Mouse (Mus musculus) hindbrain, embryonic 16.5 days (tissue): Measurements from ENCODE around the gene Gm13283. TPM values are rescaled to one million over a fixed set of nuclear protein-coding genes. Genes with fewer than 3 reads are reported as not detected.
"Not testable (repeated sequence)": the region's sequence is repeated elsewhere in the genome, so short reads cannot be mapped to it uniquely, and the experiment has no call there.

ENCODE experiments used
- ATAC-seq: fragments of 200-750 bp; cut with Nextera tagmentation; 2 replicates; pipeline ENCODE4 v1.8.0; 2017; ENCODE audit warnings: moderate TSS enrichment, moderate library complexity
- H3K27ac ChIP-seq: fragments of 300-500 bp; sonication (generic); 2 replicates; pipeline ENCODE4 v1.5.1; 2014; ENCODE audit warnings: low read depth, mild to moderate bottlenecking, control low read depth, low read length, moderate library complexity
- H3K27me3 ChIP-seq: fragments of 300-500 bp; sonication (generic); replicated peaks from 2 replicates; pipeline ENCODE4 v1.6.1; 2014; ENCODE audit warnings: low read length; ENCODE audit not compliant: control insufficient read depth, insufficient read depth
- H3K36me3 ChIP-seq: fragments of 300-500 bp; sonication (generic); 2 replicates; pipeline ENCODE4 v1.6.1; 2014; ENCODE audit warnings: mild to moderate bottlenecking, low read length, moderate library complexity, mixed read lengths; ENCODE audit not compliant: control insufficient read depth, insufficient read depth
- H3K4me1 ChIP-seq: fragments of 300-500 bp; sonication (generic); 2 replicates; pipeline ENCODE4 v1.6.1; 2014; ENCODE audit warnings: low read depth, low read length; ENCODE audit not compliant: control insufficient read depth, insufficient read depth
- H3K4me2 ChIP-seq: fragments of 300-500 bp; sonication (generic); 2 replicates; pipeline ENCODE4 v1.6.1; 2014; ENCODE audit warnings: mild to moderate bottlenecking, low read length, control low read depth, moderate library complexity
- H3K4me3 ChIP-seq: fragments of 300-500 bp; sonication (generic); 2 replicates; pipeline ENCODE4 v1.5.1; 2014; ENCODE audit warnings: mild to moderate bottlenecking, low read length, control low read depth, moderate library complexity
- H3K9ac ChIP-seq: fragments of 300-500 bp; sonication (generic); 2 replicates; pipeline ENCODE4 v1.6.1; 2014; ENCODE audit warnings: low read depth, mild to moderate bottlenecking, control low read depth, low read length, moderate library complexity
- H3K9me3 ChIP-seq: fragments of 300-500 bp; sonication (generic); 2 replicates; pipeline ENCODE4 v1.6.1; 2014; ENCODE audit warnings: mild to moderate bottlenecking, low read length, moderate library complexity; ENCODE audit not compliant: control insufficient read depth
- WGBS: fragments of 180-500 bp; shearing (Covaris S2); extraction: QIAGEN DNeasy Blood & Tissue Kit; methylation state at CpG from one replicate; pipeline ENCODE4 v1.1.7; 2014; 5-methylcytosine and 5-hydroxymethylcytosine counted together
- polyA plus RNA-seq: library from polyadenylated mRNA; unstranded; fragments of >200 nt; fragmentation: Nextera tagmentation; extraction: Ambion mirVana; gene quantifications from 2 replicates; pipeline ENCODE4 v1.2.1, GENCODE M21; 2015

Gm13283 gene
- polyA plus RNA-seq, 1 experiment from 2014 or later: not detected

DNA sequence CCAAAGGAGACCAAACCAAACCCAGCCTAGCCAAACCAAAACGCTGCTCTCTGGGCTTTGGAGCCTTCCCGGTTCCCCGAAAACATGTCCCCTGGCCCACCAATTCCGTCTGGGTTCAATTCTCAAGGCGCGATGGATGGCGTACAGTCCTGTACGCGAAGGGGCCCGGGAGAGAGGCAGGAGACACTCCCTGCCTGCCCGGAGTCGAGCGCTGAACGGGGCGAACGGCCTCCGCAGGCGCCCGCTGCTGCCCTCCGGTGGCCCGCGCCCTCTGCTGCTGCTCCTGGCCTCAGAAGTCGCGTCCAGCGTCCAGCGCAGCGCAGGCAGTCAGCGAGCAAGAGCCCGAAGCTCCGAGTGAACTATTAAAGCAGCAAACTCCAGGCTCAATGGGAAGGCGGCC, 22.4 kb downstream of the Gm13283 start:
- peak overlapping the region; percentile 42; the same call in 1 of the 2 replicates for H3K4me2 ChIP-seq

DNA sequence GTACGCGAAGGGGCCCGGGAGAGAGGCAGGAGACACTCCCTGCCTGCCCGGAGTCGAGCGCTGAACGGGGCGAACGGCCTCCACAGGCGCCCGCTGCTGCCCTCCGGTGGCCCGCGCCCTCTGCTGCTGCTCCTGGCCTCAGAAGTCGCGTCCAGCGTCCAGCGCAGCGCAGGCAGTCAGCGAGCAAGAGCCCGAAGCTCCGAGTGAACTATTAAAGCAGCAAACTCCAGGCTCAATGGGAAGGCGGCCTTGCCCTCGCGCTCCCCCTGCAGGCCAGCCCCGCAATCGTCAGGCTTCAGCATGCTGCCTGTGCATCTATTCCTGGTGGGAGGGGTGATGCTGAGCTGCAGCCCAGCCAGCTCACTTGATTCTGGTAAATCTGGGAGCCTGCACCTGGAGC, 25.5 kb downstream of the Gm13283 start, which contains the start of gene Gm13276:
Gm13276 (plus strand) TSS at position 301 of the 400 bp plus-strand sequence.
- no CpG with 5 or more reads among the region's 27 CpGs for WGBS

More for the DNA sequence above, 22.4 kb downstream of the Gm13283 start:
- not testable (repeated sequence) for ATAC-seq, H3K9ac ChIP-seq, H3K9me3 ChIP-seq, H3K36me3 ChIP-seq, H3K4me1 ChIP-seq, H3K27ac ChIP-seq, H3K27me3 ChIP-seq, H3K4me3 ChIP-seq
- 0% methylated on average over 4 of the region's 31 CpGs for WGBS

DNA sequence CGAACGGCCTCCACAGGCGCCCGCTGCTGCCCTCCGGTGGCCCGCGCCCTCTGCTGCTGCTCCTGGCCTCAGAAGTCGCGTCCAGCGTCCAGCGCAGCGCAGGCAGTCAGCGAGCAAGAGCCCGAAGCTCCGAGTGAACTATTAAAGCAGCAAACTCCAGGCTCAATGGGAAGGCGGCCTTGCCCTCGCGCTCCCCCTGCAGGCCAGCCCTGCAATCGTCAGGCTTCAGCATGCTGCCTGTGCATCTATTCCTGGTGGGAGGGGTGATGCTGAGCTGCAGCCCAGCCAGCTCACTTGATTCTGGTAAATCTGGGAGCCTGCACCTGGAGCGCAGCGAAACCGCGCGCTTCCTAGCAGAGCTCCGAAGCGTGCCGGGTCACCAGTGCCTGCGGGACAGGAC, 28.5 kb downstream of the Gm13283 start, which contains the start of gene Gm13277:
Gm13277 (plus strand) TSS at position 231 of the 400 bp plus-strand sequence.
- not testable (repeated sequence) for ATAC-seq, H3K4me1 ChIP-seq, H3K27ac ChIP-seq, H3K9me3 ChIP-seq, H3K4me3 ChIP-seq, H3K4me2 ChIP-seq, H3K36me3 ChIP-seq, H3K27me3 ChIP-seq, H3K9ac ChIP-seq
- WGBS: 0% methylated on average over 1 of the region's 28 CpGs

More for the DNA sequence above, 25.5 kb downstream of the Gm13283 start, which contains the start of gene Gm13276:
- H3K4me2 ChIP-seq, ATAC-seq, H3K27ac ChIP-seq, H3K4me1 ChIP-seq, H3K9me3 ChIP-seq, H3K4me3 ChIP-seq, H3K36me3 ChIP-seq, H3K9ac ChIP-seq, H3K27me3 ChIP-seq: not testable (repeated sequence)

DNA sequence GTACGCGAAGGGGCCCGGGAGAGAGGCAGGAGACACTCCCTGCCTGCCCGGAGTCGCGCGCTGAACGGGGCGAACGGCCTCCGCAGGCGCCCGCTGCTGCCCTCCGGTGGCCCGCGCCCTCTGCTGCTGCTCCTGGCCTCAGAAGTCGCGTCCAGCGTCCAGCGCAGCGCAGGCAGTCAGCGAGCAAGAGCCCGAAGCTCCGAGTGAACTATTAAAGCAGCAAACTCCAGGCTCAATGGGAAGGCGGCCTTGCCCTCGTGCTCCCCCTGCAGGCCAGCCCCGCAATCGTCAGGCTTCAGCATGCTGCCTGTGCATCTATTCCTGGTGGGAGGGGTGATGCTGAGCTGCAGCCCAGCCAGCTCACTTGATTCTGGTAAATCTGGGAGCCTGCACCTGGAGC, 31.3 kb downstream of the Gm13283 start, which contains the start of gene Gm13278:
Gm13278 (plus strand) TSS at position 301 of the 400 bp plus-strand sequence.
- not testable (repeated sequence) for H3K4me2 ChIP-seq, H3K4me3 ChIP-seq, ATAC-seq, H3K4me1 ChIP-seq, H3K36me3 ChIP-seq, H3K27ac ChIP-seq, H3K27me3 ChIP-seq, H3K9me3 ChIP-seq, H3K9ac ChIP-seq
- WGBS: no CpG with 5 or more reads among the region's 28 CpGs

DNA sequence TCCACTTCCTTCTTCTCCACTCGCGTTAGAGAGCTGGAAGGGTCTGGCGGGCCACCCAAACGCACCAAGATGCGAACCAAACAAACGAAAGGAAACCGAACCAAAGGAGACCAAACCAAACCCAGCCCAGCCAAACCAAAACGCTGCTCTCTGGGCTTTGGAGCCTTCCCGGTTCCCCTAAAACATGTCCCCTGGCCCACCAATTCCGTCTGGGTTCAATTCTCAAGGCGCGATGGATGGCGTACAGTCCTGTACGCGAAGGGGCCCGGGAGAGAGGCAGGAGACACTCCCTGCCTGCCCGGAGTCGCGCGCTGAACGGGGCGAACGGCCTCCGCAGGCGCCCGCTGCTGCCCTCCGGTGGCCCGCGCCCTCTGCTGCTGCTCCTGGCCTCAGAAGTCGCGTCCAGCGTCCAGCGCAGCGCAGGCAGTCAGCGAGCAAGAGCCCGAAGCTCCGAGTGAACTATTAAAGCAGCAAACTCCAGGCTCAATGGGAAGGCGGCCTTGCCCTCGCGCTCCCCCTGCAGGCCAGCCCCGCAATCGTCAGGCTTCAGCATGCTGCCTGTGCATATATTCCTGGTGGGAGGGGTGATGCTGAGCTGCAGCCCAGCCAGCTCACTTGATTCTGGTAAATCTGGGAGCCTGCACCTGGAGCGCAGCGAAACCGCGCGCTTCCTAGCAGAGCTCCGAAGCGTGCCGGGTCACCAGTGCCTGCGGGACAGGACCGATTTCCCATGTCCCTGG, 34.2 kb downstream of the Gm13283 start, which contains the start of gene Gm13275:
Gm13275 (plus strand) TSS at position 552 of the 740 bp plus-strand sequence.
- not testable (repeated sequence) for H3K4me2 ChIP-seq, H3K27me3 ChIP-seq
- 0% methylated on average over 4 of the region's 52 CpGs for WGBS

DNA sequence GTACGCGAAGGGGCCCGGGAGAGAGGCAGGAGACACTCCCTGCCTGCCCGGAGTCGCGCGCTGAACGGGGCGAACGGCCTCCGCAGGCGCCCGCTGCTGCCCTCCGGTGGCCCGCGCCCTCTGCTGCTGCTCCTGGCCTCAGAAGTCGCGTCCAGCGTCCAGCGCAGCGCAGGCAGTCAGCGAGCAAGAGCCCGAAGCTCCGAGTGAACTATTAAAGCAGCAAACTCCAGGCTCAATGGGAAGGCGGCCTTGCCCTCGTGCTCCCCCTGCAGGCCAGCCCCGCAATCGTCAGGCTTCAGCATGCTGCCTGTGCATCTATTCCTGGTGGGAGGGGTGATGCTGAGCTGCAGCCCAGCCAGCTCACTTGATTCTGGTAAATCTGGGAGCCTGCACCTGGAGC, 37.2 kb downstream of the Gm13283 start, which contains the start of gene Gm13279:
Gm13279 (plus strand) TSS at position 301 of the 400 bp plus-strand sequence.
- not testable (repeated sequence) for H3K27ac ChIP-seq, H3K9me3 ChIP-seq, H3K4me2 ChIP-seq, H3K36me3 ChIP-seq, H3K27me3 ChIP-seq, ATAC-seq, H3K9ac ChIP-seq, H3K4me3 ChIP-seq, H3K4me1 ChIP-seq
- WGBS: no CpG with 5 or more reads among the region's 28 CpGs

More for the DNA sequence above, 34.2 kb downstream of the Gm13283 start, which contains the start of gene Gm13275:
- H3K4me1 ChIP-seq, H3K36me3 ChIP-seq, H3K9ac ChIP-seq, H3K4me3 ChIP-seq, ATAC-seq, H3K9me3 ChIP-seq, H3K27ac ChIP-seq: not testable (repeated sequence)

DNA sequence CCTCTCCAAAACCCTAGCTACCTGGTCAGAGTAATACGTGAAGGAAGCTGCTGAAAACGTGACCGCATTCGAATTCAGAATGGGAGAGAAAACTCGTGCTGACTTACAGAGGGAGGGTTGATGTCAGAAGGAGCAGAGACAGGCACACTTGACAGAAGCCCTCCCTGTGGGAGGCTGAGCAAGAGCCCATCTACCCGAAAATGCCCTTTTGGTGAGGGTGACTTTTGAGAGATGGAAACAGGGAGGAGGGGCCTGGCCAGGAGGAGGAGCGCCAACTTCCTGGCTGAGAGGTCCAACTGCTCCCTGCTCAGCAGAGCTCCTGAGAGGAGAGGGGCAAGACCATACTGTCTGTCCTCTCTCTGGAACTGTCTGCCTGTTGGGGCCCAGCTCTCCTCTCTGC, 39.4 kb downstream of the Gm13283 start, which contains the start of gene Gm13285:
Gm13285 (plus strand) TSS at position 301 of the 400 bp plus-strand sequence.
- not testable (repeated sequence) for H3K9me3 ChIP-seq, ATAC-seq, H3K36me3 ChIP-seq, H3K4me1 ChIP-seq, H3K27ac ChIP-seq, H3K4me3 ChIP-seq, H3K27me3 ChIP-seq, H3K4me2 ChIP-seq, H3K9ac ChIP-seq
- WGBS: 20% methylated on average over 1 of the region's 7 CpGs

DNA sequence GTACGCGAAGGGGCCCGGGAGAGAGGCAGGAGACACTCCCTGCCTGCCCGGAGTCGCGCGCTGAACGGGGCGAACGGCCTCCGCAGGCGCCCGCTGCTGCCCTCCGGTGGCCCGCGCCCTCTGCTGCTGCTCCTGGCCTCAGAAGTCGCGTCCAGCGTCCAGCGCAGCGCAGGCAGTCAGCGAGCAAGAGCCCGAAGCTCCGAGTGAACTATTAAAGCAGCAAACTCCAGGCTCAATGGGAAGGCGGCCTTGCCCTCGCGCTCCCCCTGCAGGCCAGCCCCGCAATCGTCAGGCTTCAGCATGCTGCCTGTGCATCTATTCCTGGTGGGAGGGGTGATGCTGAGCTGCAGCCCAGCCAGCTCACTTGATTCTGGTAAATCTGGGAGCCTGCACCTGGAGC, 43.0 kb downstream of the Gm13283 start, which contains the start of gene Gm13287:
Gm13287 (plus strand) TSS at position 301 of the 400 bp plus-strand sequence.
- H3K36me3 ChIP-seq, H3K4me3 ChIP-seq, H3K4me2 ChIP-seq, H3K4me1 ChIP-seq, H3K27me3 ChIP-seq, H3K9me3 ChIP-seq, H3K27ac ChIP-seq, ATAC-seq, H3K9ac ChIP-seq: not testable (repeated sequence)
- no CpG with 5 or more reads among the region's 29 CpGs for WGBS

DNA sequence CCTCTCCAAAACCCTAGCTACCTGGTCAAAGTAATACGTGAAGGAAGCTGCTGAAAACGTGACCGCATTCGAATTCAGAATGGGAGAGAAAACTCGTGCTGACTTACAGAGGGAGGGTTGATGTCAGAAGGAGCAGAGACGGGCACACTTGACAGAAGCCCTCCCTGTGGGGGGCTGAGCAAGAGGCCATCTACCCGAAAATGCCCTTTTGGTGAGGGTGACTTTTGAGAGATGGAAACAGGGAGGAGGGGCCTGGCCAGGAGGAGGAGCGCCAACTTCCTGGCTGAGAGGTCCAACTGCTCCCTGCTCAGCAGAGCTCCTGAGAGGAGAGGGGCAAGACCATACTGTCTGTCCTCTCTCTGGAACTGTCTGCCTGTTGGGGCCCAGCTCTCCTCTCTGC, 45.3 kb downstream of the Gm13283 start, which contains the start of gene Gm13288:
Gm13288 (plus strand) TSS at position 301 of the 400 bp plus-strand sequence.
- H3K4me2 ChIP-seq: peak within 1 kb of the TSS; percentile 43
- no CpG with 5 or more reads among the region's 8 CpGs for WGBS
- H3K27ac ChIP-seq, ATAC-seq, H3K36me3 ChIP-seq, H3K4me1 ChIP-seq, H3K27me3 ChIP-seq, H3K9me3 ChIP-seq, H3K4me3 ChIP-seq, H3K9ac ChIP-seq: not testable (repeated sequence)
